Mouse (Mus musculus) embryo, embryonic 9.5 days (tissue): Measurements from ENCODE around the gene Arid4a.

Source experiments
- DNase-seq: peaks from one replicate; pipeline ENCODE4 v3.0.0-alpha.2; 2017; ENCODE audit errors: extremely low spot score

Arid4a gene

GRCm38 (mm10) chr12:71147641-71148040 is 131.9 kb downstream of the Arid4a start:
- peak; percentile 14 for DNase-seq
